Mouse (Mus musculus): Measurements from ENCODE around the gene Selenbp1.
A peak's percentile ranks its signal among the peaks of the same experiment; 100 is the strongest.
"Not testable (repeated sequence)": the region's sequence is repeated elsewhere in the genome, so short reads cannot be mapped to it uniquely, and the experiment has no call there.

Selenbp1 gene

GRCm38 (mm10) chr3:94932279-94932678, 577 bp upstream of the Selenbp1 start:
- DNase-seq (ENCODE audit: low read depth, low spot score): not testable (repeated sequence)

GRCm38 (mm10) chr3:94933604-94934003, 748 bp downstream of the Selenbp1 start:
- not testable (repeated sequence) for DNase-seq (ENCODE audit: low read depth, low spot score)

- DNase-seq (ENCODE audit: low read depth, low spot score): not testable (repeated sequence)
These were observed 1.7 kb downstream of the Selenbp1 start for GRCm38 (mm10) chr3:94934564-94934963.

- DNase-seq (ENCODE audit: low read depth, low spot score): not testable (repeated sequence)
These were observed 2.5 kb downstream of the Selenbp1 start for GRCm38 (mm10) chr3:94935332-94935731.

GRCm38 (mm10) chr3:94936147-94936546, 3.3 kb downstream of the Selenbp1 start:
- DNase-seq (ENCODE audit: low read depth, low spot score): not testable (repeated sequence)

- DNase-seq (ENCODE audit: low read depth, low spot score): not testable (repeated sequence)
These were observed 4.3 kb downstream of the Selenbp1 start for GRCm38 (mm10) chr3:94937194-94937593.

- not testable (repeated sequence) for DNase-seq (ENCODE audit: low read depth, low spot score)
These were observed 7.2 kb downstream of the Selenbp1 start for GRCm38 (mm10) chr3:94940033-94940432.

GRCm38 (mm10) chr3:94942211-94942967, 9.5 kb downstream of the Selenbp1 start:
- not testable (repeated sequence) for DNase-seq (ENCODE audit: low read depth, low spot score)

- not testable (repeated sequence) for DNase-seq (ENCODE audit: low read depth, low spot score)
These were observed 10.8 kb downstream of the Selenbp1 start for GRCm38 (mm10) chr3:94943706-94944105.

GRCm38 (mm10) chr3:94948066-94948614, 15.3 kb downstream of the Selenbp1 start:
- no peak for DNase-seq (ENCODE audit: low read depth, low spot score)

- DNase-seq (ENCODE audit: low read depth, low spot score): no peak
These were observed 16.8 kb downstream of the Selenbp1 start for GRCm38 (mm10) chr3:94949645-94950044.

GRCm38 (mm10) chr3:94952806-94953205, 19.9 kb downstream of the Selenbp1 start:
- no peak for DNase-seq (ENCODE audit: low read depth, low spot score)

GRCm38 (mm10) chr3:94953384-94953763, 20.5 kb downstream of the Selenbp1 start:
- no peak for DNase-seq (ENCODE audit: low read depth, low spot score)

GRCm38 (mm10) chr3:94953764-94954616, 21.1 kb downstream of the Selenbp1 start, which contains the start of gene Rfx5:
Gene Rfx5, plus strand, starts transcription at chr3:94954075.
- DNase-seq (ENCODE audit: low read depth, low spot score): peak; percentile 99

GRCm38 (mm10) chr3:94958295-94958694, 25.4 kb downstream of the Selenbp1 start:
- no peak for DNase-seq (ENCODE audit: low read depth, low spot score)

- no peak for DNase-seq (ENCODE audit: low read depth, low spot score)
These were observed 27.0 kb downstream of the Selenbp1 start for GRCm38 (mm10) chr3:94959871-94960270.

- DNase-seq (ENCODE audit: low read depth, low spot score): no peak
These were observed 27.5 kb downstream of the Selenbp1 start for GRCm38 (mm10) chr3:94960322-94960721.

- no peak for DNase-seq (ENCODE audit: low read depth, low spot score)
These were observed 32.1 kb downstream of the Selenbp1 start for GRCm38 (mm10) chr3:94964989-94965388.

- no peak for DNase-seq (ENCODE audit: low read depth, low spot score)
These were observed 33.0 kb downstream of the Selenbp1 start for GRCm38 (mm10) chr3:94965878-94966277.

GRCm38 (mm10) chr3:94972552-94972951, 39.7 kb downstream of the Selenbp1 start:
- no peak for DNase-seq (ENCODE audit: low read depth, low spot score)

GRCm38 (mm10) chr3:94973620-94974019, 40.8 kb downstream of the Selenbp1 start:
- no peak for DNase-seq (ENCODE audit: low read depth, low spot score)

GRCm38 (mm10) chr3:94974026-94974527, 41.2 kb downstream of the Selenbp1 start:
- DNase-seq (ENCODE audit: low read depth, low spot score): no peak

All from telencephalon, adult 2 months (tissue).